Mouse (Mus musculus) MEL (cell line): ENCODE measurements around the gene Fam234b. TPM values are rescaled to one million over a fixed set of nuclear protein-coding genes. Genes with fewer than 3 reads are reported as not detected.

Experiments used
- DNase-seq: peaks from one replicate; pipeline ENCODE4 v3.0.0; 2011; ENCODE audit warnings: low read depth, low spot score
- H3K27ac ChIP-seq: 2 replicates; pipeline ENCODE4 v1.5.1; 2012; ENCODE audit warnings: low read depth, mild to moderate bottlenecking, control low read depth, low read length, moderate library complexity; ENCODE audit not compliant: control insufficient read depth
- H3K27me3 ChIP-seq, 2 experiments: fragments of 150-350 bp in 1 of 2; sonication (generic) in 1 of 2; 2 replicates each; pipeline ENCODE4 v1.6.1; 2012; ENCODE audit warnings: low read length in 2 of 2, mild to moderate bottlenecking in 2 of 2, improper control_type of control experiment in 1 of 2, moderate library complexity in 1 of 2; ENCODE audit not compliant: insufficient read depth in 2 of 2, control insufficient read depth in 1 of 2
- H3K36me3 ChIP-seq, 2 experiments: 2 replicates each; pipeline ENCODE4 v1.6.1; 2012 to 2014; ENCODE audit warnings: low read length in 2 of 2, improper control_type of control experiment in 1 of 2, inconsistent platforms in 1 of 2, mild to moderate bottlenecking in 1 of 2; ENCODE audit not compliant: insufficient read depth in 2 of 2, control insufficient read depth in 1 of 2
- H3K4me1 ChIP-seq, 2 experiments: fragments of 150-350 bp in 1 of 2; sonication (generic) in 1 of 2; 2 replicates each; pipeline ENCODE4 v1.6.1; 2012; ENCODE audit warnings: low read length in 2 of 2, improper control_type of control experiment in 1 of 2, mild to moderate bottlenecking in 1 of 2; ENCODE audit not compliant: insufficient read depth in 2 of 2, control insufficient read depth in 1 of 2
- H3K4me3 ChIP-seq, 2 experiments: fragments of 150-350 bp in 1 of 2; sonication (generic) in 1 of 2; 2 replicates each; pipeline ENCODE4 v1.5.1; 2012; ENCODE audit warnings: low read depth in 2 of 2, low read length in 2 of 2, mild to moderate bottlenecking in 2 of 2, moderate library complexity in 2 of 2, control low read depth in 1 of 2, improper control_type of control experiment in 1 of 2; ENCODE audit not compliant: control insufficient read depth in 1 of 2, insufficient read depth in 1 of 2
- H3K79me2 ChIP-seq: 2 replicates; pipeline ENCODE4 v1.6.1; 2012; ENCODE audit warnings: mild to moderate bottlenecking, low read length, moderate library complexity; ENCODE audit not compliant: control insufficient read depth, poor library complexity, insufficient read depth
- H3K9ac ChIP-seq: 2 replicates; pipeline ENCODE4 v1.6.1; 2012; ENCODE audit warnings: low read depth, mild to moderate bottlenecking, control low read depth, low read length, moderate library complexity; ENCODE audit not compliant: control insufficient read depth, poor library complexity, severe bottlenecking
- H3K9me3 ChIP-seq: fragments of 150-350 bp; sonication (generic); replicated peaks from 2 replicates; pipeline ENCODE4 v1.6.1; 2012; ENCODE audit warnings: mild to moderate bottlenecking, low read length, improper control_type of control experiment, moderate library complexity; ENCODE audit not compliant: insufficient read depth
- CHD1 ChIP-seq: IDR thresholded peaks from 2 replicates; pipeline ENCODE4 v1.6.1; 2012; ENCODE audit warnings: low read depth, mild to moderate bottlenecking, inconsistent platforms, low read length, improper control_type of control experiment
- EP300 ChIP-seq, 2 experiments: IDR thresholded peaks; 2 replicates each; pipeline ENCODE4 v1.6.1; 2011; ENCODE audit warnings: improper control_type of control experiment in 2 of 2, low read length in 2 of 2, low read depth in 1 of 2, mild to moderate bottlenecking in 1 of 2
- KAT2A ChIP-seq: conservative IDR thresholded peaks from 2 replicates; pipeline ENCODE4 v1.6.1; 2012; ENCODE audit warnings: low read depth, low read length, improper control_type of control experiment, inconsistent platforms
- MAZ ChIP-seq: IDR thresholded peaks from 2 replicates; pipeline ENCODE4 v1.6.1; 2012; ENCODE audit warnings: low read depth, mild to moderate bottlenecking, inconsistent platforms, low read length, improper control_type of control experiment
- MYB ChIP-seq: IDR thresholded peaks from 2 replicates; pipeline ENCODE4 v1.6.1; 2011; ENCODE audit warnings: mild to moderate bottlenecking, low read depth, low read length, improper control_type of control experiment
- MYC ChIP-seq: IDR thresholded peaks from 2 replicates; pipeline ENCODE4 v1.6.1; 2011; ENCODE audit warnings: low read depth, mild to moderate bottlenecking, low read length, improper control_type of control experiment, moderate library complexity
- NRF1 ChIP-seq: IDR thresholded peaks from 2 replicates; pipeline ENCODE4 v1.6.1; 2014; ENCODE audit warnings: low read depth, mild to moderate bottlenecking, inconsistent platforms, low read length, improper control_type of control experiment, moderate library complexity; ENCODE audit not compliant: poor library complexity, insufficient read depth, severe bottlenecking
- POLR2A ChIP-seq, 2 experiments: IDR thresholded peaks; 2 replicates each; pipeline ENCODE4 v1.6.1; 2011 to 2012; ENCODE audit warnings: low read length in 2 of 2, mild to moderate bottlenecking in 2 of 2, control low read depth in 1 of 2, improper control_type of control experiment in 1 of 2, low read depth in 1 of 2, moderate library complexity in 1 of 2; ENCODE audit not compliant: control insufficient read depth in 1 of 2, insufficient read depth in 1 of 2, poor library complexity in 1 of 2
- POLR2AphosphoS5 ChIP-seq: IDR thresholded peaks from 2 replicates; pipeline ENCODE4 v1.6.1; 2012; ENCODE audit warnings: low read depth, borderline replicate concordance, mild to moderate bottlenecking, inconsistent platforms, low read length, moderate library complexity, mixed read lengths
- RAD21 ChIP-seq: IDR thresholded peaks from 2 replicates; pipeline ENCODE4 v1.6.1; 2011; ENCODE audit warnings: mild to moderate bottlenecking, low read depth, low read length, improper control_type of control experiment
- SMC3 ChIP-seq: IDR thresholded peaks from 2 replicates; pipeline ENCODE4 v1.6.1; 2011; ENCODE audit warnings: low read depth, low read length, improper control_type of control experiment
- TAL1 ChIP-seq: IDR thresholded peaks from 2 replicates; pipeline ENCODE4 v1.6.1; 2012; ENCODE audit warnings: mild to moderate bottlenecking, inconsistent platforms, low read length, moderate library complexity, mixed read lengths
- TCF12 ChIP-seq: IDR thresholded peaks from 2 replicates; pipeline ENCODE4 v1.6.1; 2014; ENCODE audit warnings: low read depth, mild to moderate bottlenecking, inconsistent platforms, low read length, improper control_type of control experiment, moderate library complexity
- USF2 ChIP-seq, 2 experiments: IDR thresholded peaks; 2 replicates each; pipeline ENCODE4 v1.6.1; 2011 to 2012; ENCODE audit warnings: improper control_type of control experiment in 2 of 2, low read length in 2 of 2, borderline replicate concordance in 1 of 2, inconsistent platforms in 1 of 2, low read depth in 1 of 2, mild to moderate bottlenecking in 1 of 2; ENCODE audit not compliant: insufficient read depth in 1 of 2
- ZMIZ1 ChIP-seq: IDR thresholded peaks from 2 replicates; pipeline ENCODE4 v1.6.1; 2012; ENCODE audit warnings: low read depth, mild to moderate bottlenecking, inconsistent platforms, low read length, improper control_type of control experiment, moderate library complexity
- ZNF384 ChIP-seq: IDR thresholded peaks from 2 replicates; pipeline ENCODE4 v1.6.1; 2012; ENCODE audit warnings: low read depth, mild to moderate bottlenecking, inconsistent platforms, low read length, improper control_type of control experiment
- polyA plus RNA-seq, 2 experiments: library from polyadenylated mRNA; stranded (reverse) in 1 of 2; unstranded in 1 of 2; fragments of >175 nt in 1 of 2; fragments of >200 nt in 1 of 2; gene quantifications; 2 replicates each; pipeline versions ENCODE4 v1.2.1 to v1.2.4; 2012; ENCODE audit warnings: low replicate concordance in 2 of 2, low read depth in 1 of 2; ENCODE audit not compliant: insufficient read length in 2 of 2, insufficient read depth in 1 of 2, missing spikeins in 1 of 2
- total RNA-seq: library from RNA; depleted of rRNA; stranded (reverse); fragments of 300-350 nt; gene quantifications from 2 replicates; pipeline ENCODE4 v1.2.3, GENCODE M21; 2012

Fam234b gene
- total and polyA plus RNA-seq, 3 experiments = 12.2 to 20.5 TPM; not detected in 1

- Histone ChIP-seq H3K9me3 (no peaks in the 10 kb centered on the region), H3K4me3 (no peak overlapping the region), H3K4me1 (no peaks in the 10 kb centered on the region), H3K27ac (no peak overlapping the region), H3K9ac (no peak overlapping the region), H3K27me3 (no peaks in the 10 kb centered on the region; a peak in 1 of 4 replicates), H3K36me3 (no peaks in the 10 kb centered on the region), H3K79me2 (no peaks in the 10 kb centered on the region)
- TF ChIP-seq KAT2A (no peak), TCF12 (no peak), TAL1 (no peak)
- no peak for DNase-seq
Measured at GRCm38 (mm10) chr6:135276474-135277295, 78.9 kb downstream of the Fam234b start.

DNA sequence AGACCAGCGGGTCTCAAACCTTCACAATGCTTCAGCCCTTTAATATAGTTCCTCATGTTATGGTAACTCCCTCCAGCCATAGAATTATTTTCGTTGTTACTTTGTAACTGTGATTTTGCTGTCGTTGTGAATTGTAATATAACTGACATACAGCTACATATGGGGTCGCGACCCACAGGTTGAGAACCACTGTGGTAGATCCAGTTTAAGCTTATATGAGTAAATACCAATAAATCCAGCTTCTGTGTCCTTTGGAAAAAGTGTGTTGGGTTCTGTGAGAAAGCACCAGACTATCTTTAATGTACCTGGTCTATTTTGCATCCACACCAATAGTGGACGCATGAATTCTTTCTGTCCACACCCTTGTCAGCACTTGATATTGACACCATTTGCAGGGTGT, 80.5 kb downstream of the Fam234b start:
- H3K27me3 ChIP-seq = no peaks in the 10 kb centered on the region; a peak in 1 of 4 replicates
- no peak for TF ChIP-seq USF2 (IDR thresholded peaks at IDR 0.05; ENCODE audit: borderline replicate concordance in 1 of 2, insufficient read depth in 1 of 2, low read depth in 1 of 2, low read length in 2 of 2)
- no peak for TF ChIP-seq TAL1
- TF ChIP-seq ZMIZ1 = no peak
- no peak for TF ChIP-seq RAD21
- no peak for TF ChIP-seq EP300 (IDR thresholded peaks at IDR 0.05; ENCODE audit: low read depth in 1 of 2, low read length in 2 of 2)
- TF ChIP-seq NRF1 = no peak
- TF ChIP-seq POLR2A (IDR thresholded peaks at IDR 0.05; ENCODE audit: control insufficient read depth in 1 of 2, insufficient read depth in 1 of 2, low read depth in 1 of 2, low read length in 2 of 2, poor library complexity in 1 of 2) = no peak
- no peak for TF ChIP-seq POLR2AphosphoS5
- no peak for TF ChIP-seq TCF12
- TF ChIP-seq KAT2A = no peak
- TF ChIP-seq SMC3 = no peak
- TF ChIP-seq MYC = no peak
- TF ChIP-seq MAZ = no peak
- no peak for TF ChIP-seq CHD1
- TF ChIP-seq ZNF384 = no peak
- TF ChIP-seq MYB = no peak
- H3K27ac ChIP-seq = no peak overlapping the region
- no peaks in the 10 kb centered on the region for H3K4me1 ChIP-seq
- H3K9ac ChIP-seq = no peak overlapping the region
- H3K79me2 ChIP-seq = no peaks in the 10 kb centered on the region
- H3K4me3 ChIP-seq = no peak overlapping the region
- no peaks in the 10 kb centered on the region for H3K36me3 ChIP-seq
- DNase-seq = no peak
- no peaks in the 10 kb centered on the region for H3K9me3 ChIP-seq
